Mouse (Mus musculus): ENCODE data around the gene Fam20b. TPM values are rescaled to one million over a fixed set of nuclear protein-coding genes. Genes with fewer than 3 reads are reported as not detected.

Gene Fam20b
- polyA plus RNA-seq, 1 experiment: 27.7 TPM

DNA sequence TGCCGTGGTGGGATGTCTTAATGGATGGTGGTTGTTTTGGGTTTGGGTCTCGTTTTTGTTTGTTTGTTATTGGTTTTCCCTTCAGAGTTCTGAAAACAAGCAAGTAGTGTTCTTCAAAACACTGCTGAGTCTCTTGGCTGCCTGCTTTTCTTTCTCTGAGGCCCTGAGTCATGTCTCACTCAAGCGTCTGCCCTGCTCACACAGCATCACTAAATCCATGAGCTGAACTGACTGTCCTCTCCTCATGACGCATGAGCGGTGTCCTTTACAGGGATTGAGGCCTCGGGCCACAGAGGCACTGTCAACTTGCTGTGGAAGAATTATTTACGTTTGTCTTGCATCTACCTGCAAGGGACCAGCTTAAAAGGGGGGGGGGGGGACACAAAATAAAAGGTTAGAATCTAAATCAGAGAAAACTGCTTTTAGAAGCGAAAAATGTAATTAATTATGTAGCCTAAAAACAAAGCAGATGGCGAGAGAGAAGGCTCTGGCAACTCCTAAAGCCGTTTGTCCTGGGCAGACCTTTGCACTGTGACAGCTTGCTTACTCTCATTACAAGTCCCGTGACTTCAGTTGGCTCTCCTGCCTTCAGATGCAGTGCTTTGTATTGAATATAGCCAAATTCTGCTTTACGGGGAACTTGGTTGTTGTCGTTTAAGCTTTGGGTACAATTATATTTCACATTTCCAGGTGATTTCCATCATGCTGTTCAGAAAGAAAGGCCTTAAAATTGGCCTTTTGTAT, 73.9 kb downstream of the Fam20b start:
- Histone ChIP-seq H3K4me1 (ENCODE audit: control insufficient read depth, insufficient read depth, low read length) (no peaks in the 10 kb centered on the region), H3K27me3 (ENCODE audit: control insufficient read depth, insufficient read depth, low read length) (no peaks in the 10 kb centered on the region), H3K27ac (ENCODE audit: control insufficient read depth, insufficient read depth, low read depth, low read length) (no peak overlapping the region), H3K36me3 (ENCODE audit: control insufficient read depth, insufficient read depth, low read length) (peaks cover 6% of the 10 kb centered on the region), H3K4me3 (ENCODE audit: control insufficient read depth, low read depth, low read length) (no peak overlapping the region)
- no peak for TF ChIP-seq POLR2A (IDR thresholded peaks at IDR 0.05; ENCODE audit: control insufficient read depth, low read depth, low read length)
- no peak for TF ChIP-seq CTCF (IDR thresholded peaks at IDR 0.05; ENCODE audit: control insufficient read depth, insufficient read depth, insufficient replicate concordance, low read depth, low read length)

- Histone ChIP-seq H3K27me3 (ENCODE audit: control insufficient read depth, insufficient read depth, low read length) (no peaks in the 10 kb centered on the region), H3K4me3 (ENCODE audit: control insufficient read depth, low read depth, low read length) (no peak overlapping the region), H3K27ac (ENCODE audit: control insufficient read depth, insufficient read depth, low read depth, low read length) (no peak overlapping the region), H3K4me1 (ENCODE audit: control insufficient read depth, insufficient read depth, low read length) (no peaks in the 10 kb centered on the region), H3K36me3 (ENCODE audit: control insufficient read depth, insufficient read depth, low read length) (peaks cover 6% of the 10 kb centered on the region)
- no peak for TF ChIP-seq POLR2A (IDR thresholded peaks at IDR 0.05; ENCODE audit: control insufficient read depth, low read depth, low read length)
Measured at GRCm38 (mm10) chr1:156644061-156644460, 74.8 kb downstream of the Fam20b start.

GRCm38 (mm10) chr1:156642813-156643212, 76.1 kb downstream of the Fam20b start:
- no peak for TF ChIP-seq CTCF (IDR thresholded peaks at IDR 0.05; ENCODE audit: control insufficient read depth, insufficient read depth, insufficient replicate concordance, low read depth, low read length)
- no peak for TF ChIP-seq POLR2A (IDR thresholded peaks at IDR 0.05; ENCODE audit: control insufficient read depth, low read depth, low read length)
- Histone ChIP-seq H3K4me3 (ENCODE audit: control insufficient read depth, low read depth, low read length) (no peak overlapping the region), H3K4me1 (ENCODE audit: control insufficient read depth, insufficient read depth, low read length) (no peaks in the 10 kb centered on the region), H3K27ac (ENCODE audit: control insufficient read depth, insufficient read depth, low read depth, low read length) (no peak overlapping the region), H3K36me3 (ENCODE audit: control insufficient read depth, insufficient read depth, low read length) (peaks cover 6% of the 10 kb centered on the region), H3K27me3 (ENCODE audit: control insufficient read depth, insufficient read depth, low read length) (no peaks in the 10 kb centered on the region)

- no peak overlapping the region for H3K27ac ChIP-seq (ENCODE audit: control insufficient read depth, insufficient read depth, low read depth, low read length)
- H3K36me3 ChIP-seq (ENCODE audit: control insufficient read depth, insufficient read depth, low read length): peaks cover 6% of the 10 kb centered on the region
- TF ChIP-seq POLR2A (IDR thresholded peaks at IDR 0.05; ENCODE audit: control insufficient read depth, low read depth, low read length): no peak
- no peak for TF ChIP-seq CTCF (IDR thresholded peaks at IDR 0.05; ENCODE audit: control insufficient read depth, insufficient read depth, insufficient replicate concordance, low read depth, low read length)
- H3K4me3 ChIP-seq (ENCODE audit: control insufficient read depth, low read depth, low read length): no peak overlapping the region
- no peaks in the 10 kb centered on the region for H3K27me3 ChIP-seq (ENCODE audit: control insufficient read depth, insufficient read depth, low read length)
- no peaks in the 10 kb centered on the region for H3K4me1 ChIP-seq (ENCODE audit: control insufficient read depth, insufficient read depth, low read length)
Measured at GRCm38 (mm10) chr1:156641808-156642207, 77.1 kb downstream of the Fam20b start.

DNA sequence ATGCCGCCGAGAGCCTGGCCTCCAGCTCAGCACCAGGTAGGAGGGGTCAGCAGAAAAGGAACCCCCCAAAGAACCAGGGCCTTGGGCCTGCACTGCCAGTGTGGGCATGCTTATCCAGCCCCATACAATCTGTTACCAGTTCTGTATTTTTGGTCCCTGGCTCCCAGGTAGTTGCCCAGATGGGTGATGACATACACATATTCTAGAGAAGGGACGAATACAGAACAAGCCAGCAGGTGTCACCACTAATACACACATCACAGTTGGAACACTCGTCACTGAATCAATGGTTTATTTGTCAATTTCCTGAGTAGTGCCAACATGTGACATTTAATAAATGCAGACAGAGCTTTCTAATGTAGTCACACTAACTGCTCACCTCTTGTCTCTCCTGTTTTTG, 78.3 kb downstream of the Fam20b start:
- H3K27ac ChIP-seq (ENCODE audit: control insufficient read depth, insufficient read depth, low read depth, low read length): no peak overlapping the region
- no peaks in the 10 kb centered on the region for H3K27me3 ChIP-seq (ENCODE audit: control insufficient read depth, insufficient read depth, low read length)
- H3K36me3 ChIP-seq (ENCODE audit: control insufficient read depth, insufficient read depth, low read length): peaks cover 6% of the 10 kb centered on the region
- TF ChIP-seq CTCF (IDR thresholded peaks at IDR 0.05; ENCODE audit: control insufficient read depth, insufficient read depth, insufficient replicate concordance, low read depth, low read length) (no peak), POLR2A (IDR thresholded peaks at IDR 0.05; ENCODE audit: control insufficient read depth, low read depth, low read length) (no peak)
- H3K4me1 ChIP-seq (ENCODE audit: control insufficient read depth, insufficient read depth, low read length): no peaks in the 10 kb centered on the region
- no peak overlapping the region for H3K4me3 ChIP-seq (ENCODE audit: control insufficient read depth, low read depth, low read length)

DNA sequence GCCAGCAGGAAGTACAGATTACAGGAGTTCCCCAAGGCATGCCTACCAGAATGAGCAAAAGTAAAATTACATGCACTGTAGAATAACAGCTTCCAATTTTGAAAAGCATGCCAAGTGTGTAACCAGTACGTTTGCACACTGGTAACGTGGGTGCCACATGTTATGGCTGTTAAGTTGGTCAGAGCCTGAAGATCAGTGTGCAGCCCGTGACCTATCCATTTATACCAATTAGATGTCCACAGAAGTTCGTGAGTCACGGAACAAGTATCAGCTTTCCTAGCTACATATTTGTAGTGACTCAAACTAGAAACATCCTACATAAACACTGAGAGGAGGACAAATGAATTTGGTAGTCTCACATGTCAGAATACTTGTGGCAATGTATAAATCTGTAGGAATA, 79.4 kb downstream of the Fam20b start:
- TF ChIP-seq POLR2A (IDR thresholded peaks at IDR 0.05; ENCODE audit: control insufficient read depth, low read depth, low read length) (no peak), CTCF (IDR thresholded peaks at IDR 0.05; ENCODE audit: control insufficient read depth, insufficient read depth, insufficient replicate concordance, low read depth, low read length) (no peak)
- no peaks in the 10 kb centered on the region for H3K4me1 ChIP-seq (ENCODE audit: control insufficient read depth, insufficient read depth, low read length)
- no peak overlapping the region for H3K4me3 ChIP-seq (ENCODE audit: control insufficient read depth, low read depth, low read length)
- peaks cover 7% of the 10 kb centered on the region for H3K36me3 ChIP-seq (ENCODE audit: control insufficient read depth, insufficient read depth, low read length)
- no peak overlapping the region for H3K27ac ChIP-seq (ENCODE audit: control insufficient read depth, insufficient read depth, low read depth, low read length)
- H3K27me3 ChIP-seq (ENCODE audit: control insufficient read depth, insufficient read depth, low read length): no peaks in the 10 kb centered on the region

- Histone ChIP-seq H3K36me3 (ENCODE audit: control insufficient read depth, insufficient read depth, low read length) (peaks cover 1% of the 10 kb centered on the region), H3K27me3 (ENCODE audit: control insufficient read depth, insufficient read depth, low read length) (no peaks in the 10 kb centered on the region), H3K4me1 (ENCODE audit: control insufficient read depth, insufficient read depth, low read length) (no peaks in the 10 kb centered on the region), H3K4me3 (ENCODE audit: control insufficient read depth, low read depth, low read length) (no peak overlapping the region), H3K27ac (ENCODE audit: control insufficient read depth, insufficient read depth, low read depth, low read length) (no peak overlapping the region)
- TF ChIP-seq CTCF (IDR thresholded peaks at IDR 0.05; ENCODE audit: control insufficient read depth, insufficient read depth, insufficient replicate concordance, low read depth, low read length) (no peak), POLR2A (IDR thresholded peaks at IDR 0.05; ENCODE audit: control insufficient read depth, low read depth, low read length) (no peak)
Measured at GRCm38 (mm10) chr1:156635148-156635547, 83.7 kb downstream of the Fam20b start.

All from testis, adult 2 months (tissue).